Mouse (Mus musculus) left cerebral cortex, adult 2 months (tissue): ENCODE data around the gene Dync2li1. TPM values are rescaled to one million over a fixed set of nuclear protein-coding genes. Genes with fewer than 3 reads are reported as not detected.

Source experiments
- DNase-seq, 2 experiments: peaks; one replicate each; pipeline ENCODE4 v3.0.0; 2021 to 2022; ENCODE audit warnings: low spot score in 2 of 2, mixed read lengths in 1 of 2; ENCODE audit errors: extremely low spot score in 1 of 2
- H3K27ac ChIP-seq: fragments of 200-600 bp; 2 replicates; pipeline ENCODE4 v1.8.1; 2022
- H3K4me3 ChIP-seq: fragments of 200-600 bp; 2 replicates; pipeline ENCODE4 v1.8.1; 2022
- CTCF ChIP-seq: fragments of 200-600 bp; IDR thresholded peaks from 2 replicates; pipeline ENCODE4 v1.8.1; 2022; ENCODE audit warnings: antibody characterized with exemption, mild to moderate bottlenecking, moderate library complexity
- intact Hi-C: fragments of 180-260 bp; cut with DNase I; formaldehyde crosslinking; loops from one replicate; pipeline ENCODE4 v1.15.1; 2025
- total RNA-seq, 2 experiments: library from RNA; stranded (reverse); gene quantifications; 2 replicates each; pipeline ENCODE4 v1.2.3; 2021

Gene Dync2li1
- total RNA-seq, 2 experiments from 2014 or later: 19.4 to 23.5 TPM

- no peak overlapping the region for H3K4me3 ChIP-seq
- H3K27ac ChIP-seq: no peak overlapping the region
- TF ChIP-seq CTCF: no peak
- no peak for DNase-seq
- intact Hi-C loops: no loop called here
These were observed 27.2 kb downstream of the Dync2li1 start for GRCm38 (mm10) chr17:84653544-84653943.

- TF ChIP-seq CTCF: no peak
- Histone ChIP-seq H3K27ac (no peak overlapping the region), H3K4me3 (no peak overlapping the region)
- no peak for DNase-seq
- intact Hi-C loops: no loop called here
These were observed 29.9 kb downstream of the Dync2li1 start for GRCm38 (mm10) chr17:84656205-84656604.

GRCm38 (mm10) chr17:84656653-84657421, 30.5 kb downstream of the Dync2li1 start:
- Histone ChIP-seq H3K4me3 (no peak overlapping the region), H3K27ac (no peak overlapping the region)
- intact Hi-C loops: no loop called here
- no peak for DNase-seq
- no peak for TF ChIP-seq CTCF

- Histone ChIP-seq H3K4me3 (no peak overlapping the region), H3K27ac (no peak overlapping the region)
- intact Hi-C loops: no loop called here
- no peak for DNase-seq
- no peak for TF ChIP-seq CTCF
These were observed 31.1 kb downstream of the Dync2li1 start for GRCm38 (mm10) chr17:84657422-84657732.

- no peak for DNase-seq
- intact Hi-C loops: no loop called here
- H3K27ac ChIP-seq: no peak overlapping the region
- no peak overlapping the region for H3K4me3 ChIP-seq
- TF ChIP-seq CTCF: no peak
These were observed 31.5 kb downstream of the Dync2li1 start for GRCm38 (mm10) chr17:84657782-84658181.

GRCm38 (mm10) chr17:84658195-84658594, 31.9 kb downstream of the Dync2li1 start:
- TF ChIP-seq CTCF: no peak
- intact Hi-C loops: no loop called here
- H3K27ac ChIP-seq: no peak overlapping the region
- no peak overlapping the region for H3K4me3 ChIP-seq
- no peak for DNase-seq

- DNase-seq: no peak
- H3K4me3 ChIP-seq: no peak overlapping the region
- no peak overlapping the region for H3K27ac ChIP-seq
- intact Hi-C loops: no loop called here
- no peak for TF ChIP-seq CTCF
These were observed 32.7 kb downstream of the Dync2li1 start for GRCm38 (mm10) chr17:84658951-84659350.

GRCm38 (mm10) chr17:84665053-84665452, 38.8 kb downstream of the Dync2li1 start:
- no peak for TF ChIP-seq CTCF
- no peak overlapping the region for H3K27ac ChIP-seq
- no peak for DNase-seq
- intact Hi-C loops: no loop called here
- H3K4me3 ChIP-seq: no peak overlapping the region

GRCm38 (mm10) chr17:84665691-84666090, 39.4 kb downstream of the Dync2li1 start:
- Histone ChIP-seq H3K4me3 (no peak overlapping the region), H3K27ac (no peak overlapping the region)
- no peak for DNase-seq
- intact Hi-C loops: no loop called here
- no peak for TF ChIP-seq CTCF

GRCm38 (mm10) chr17:84667848-84668247, 41.6 kb downstream of the Dync2li1 start:
- intact Hi-C loops: no loop called here
- no peak for DNase-seq
- no peak overlapping the region for H3K4me3 ChIP-seq

DNA sequence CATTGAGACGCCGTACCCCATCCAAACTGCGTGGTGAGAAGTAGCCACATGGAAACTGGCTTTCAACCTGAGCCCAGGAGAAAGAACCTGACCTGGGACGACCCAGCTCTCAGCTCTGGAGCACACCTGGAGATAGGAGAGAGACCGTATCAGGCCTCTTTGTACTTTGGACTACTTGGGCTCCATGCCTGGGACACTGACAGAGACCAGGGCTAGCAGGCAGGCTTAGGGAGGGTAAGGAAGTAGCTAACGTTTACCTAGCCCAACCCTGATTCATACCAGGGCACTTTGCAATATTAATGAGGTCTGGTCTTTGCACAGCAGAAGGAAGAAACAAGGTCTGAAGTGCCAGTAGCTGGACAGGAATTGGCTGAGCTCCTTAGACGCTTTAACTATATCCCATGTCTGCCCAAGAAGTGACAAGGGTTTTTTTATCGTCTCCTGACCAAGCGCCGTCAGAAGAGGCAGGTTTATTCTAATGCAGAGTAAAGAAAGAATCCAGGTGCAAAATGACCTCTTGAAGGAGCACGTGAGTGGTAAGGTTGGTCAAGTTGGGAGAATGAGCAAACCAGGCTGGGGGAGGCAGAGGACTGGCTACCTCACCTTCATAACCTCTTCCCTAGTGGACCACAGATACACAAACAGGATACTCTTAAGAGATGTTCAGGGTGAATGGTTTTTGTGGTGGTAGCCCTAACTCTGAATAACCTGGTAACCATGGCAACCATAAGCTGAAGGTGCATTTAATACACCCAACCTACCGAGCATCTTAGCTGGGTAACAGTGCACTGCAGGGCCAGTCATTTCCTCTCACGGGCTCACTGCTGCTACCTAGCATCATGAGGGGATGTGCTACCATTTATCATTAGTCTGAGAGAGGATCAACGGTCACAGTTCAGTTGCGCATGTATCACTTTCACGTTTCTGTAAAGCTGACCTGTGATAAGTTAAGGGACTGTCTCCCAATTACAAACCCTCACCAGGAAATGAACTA, 46.4 kb downstream of the Dync2li1 start:
- DNase-seq: no peak
- Histone ChIP-seq H3K27ac (no peak overlapping the region), H3K4me3 (no peak overlapping the region)
- no peak for TF ChIP-seq CTCF
- intact Hi-C loops: no loop called here

More at GRCm38 (mm10) chr17:84667848-84668247, 41.6 kb downstream of the Dync2li1 start:
- no peak overlapping the region for H3K27ac ChIP-seq
- no peak for TF ChIP-seq CTCF

- Histone ChIP-seq H3K27ac (no peak overlapping the region), H3K4me3 (no peak overlapping the region)
- no peak for TF ChIP-seq CTCF
- DNase-seq: no peak
- intact Hi-C loops: no loop called here
These were observed 47.8 kb downstream of the Dync2li1 start for GRCm38 (mm10) chr17:84674048-84674447.
